Mouse (Mus musculus): ENCODE measurements at regions not wholly inside any gene's neighbourhood (a gene's known extent, or its start where the extent isn't known, plus 50 kb on each side); places are given as distances from the start of the nearest gene placed in this dataset.

DNA sequence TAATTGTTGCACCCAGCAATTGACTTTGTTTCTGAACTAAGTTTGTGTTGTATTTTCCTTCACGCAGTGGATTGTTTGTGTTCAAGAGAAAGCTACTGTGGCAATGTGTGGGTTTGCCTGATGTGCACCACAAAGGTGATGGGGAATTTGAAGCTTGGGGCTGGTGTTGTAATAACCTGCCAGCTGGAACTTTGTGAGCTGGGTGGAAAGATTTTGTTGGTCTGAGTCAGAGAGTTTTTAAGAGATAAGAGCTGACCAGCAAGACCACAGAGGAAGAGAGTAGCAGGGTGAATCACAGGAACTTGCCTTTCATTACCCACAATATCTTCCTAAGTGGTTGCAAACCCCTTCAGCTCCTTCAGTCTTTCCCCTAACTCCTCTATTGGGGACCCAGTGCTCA lies 797.0 kb upstream of the Grid2 start:
- TF ChIP-seq CTCF (IDR thresholded peaks at IDR 0.05; ENCODE audit: control insufficient read depth, insufficient read depth, insufficient read length) (no peak), MAX (IDR thresholded peaks at IDR 0.05) (no peak), MYOG (IDR thresholded peaks at IDR 0.05; ENCODE audit: control insufficient read depth, extremely low read depth, insufficient read length) (no peak), MYOD1 (IDR thresholded peaks at IDR 0.05; ENCODE audit: control insufficient read depth, insufficient read length, low read depth) (no peak), FOSL1 (IDR thresholded peaks at IDR 0.05; ENCODE audit: insufficient read depth, low read length, poor library complexity, severe bottlenecking) (peak; percentile 51), USF1 (IDR thresholded peaks at IDR 0.05; ENCODE audit: low read depth) (no peak)

Measured in C2C12 (cell line).